Mouse (Mus musculus): ENCODE results near the gene Irx2. TPM values are rescaled to one million over a fixed set of nuclear protein-coding genes. Genes with fewer than 3 reads are reported as not detected.

Irx2 gene
- polyA plus RNA-seq, 2 experiments, result 37.0 to 57.1 TPM

GRCm38 (mm10) chr13:72630501-72631372 is 2.1 kb downstream of the Irx2 start:
- no peaks in the 10 kb centered on the region for H3K9me3 ChIP-seq (ENCODE audit: control insufficient read depth, low read length)
- WGBS, result 2% methylated on average over 56 of the region's 60 CpGs
- H3K4me2 ChIP-seq (replicated peaks; ENCODE audit: low read depth, low read length, severe bottlenecking), result peak overlapping the region; percentile 89
- TF ChIP-seq POLR2A (IDR thresholded peaks at IDR 0.05; ENCODE audit: borderline replicate concordance, extremely low read depth, insufficient read depth, insufficient read length), result no peak
- peaks cover 86% of the 10 kb centered on the region for H3K27me3 ChIP-seq (ENCODE audit: control insufficient read depth, insufficient read depth, low read length)
- 0 out of 2 replicates have a peak, but pooled peaks cover 6% of the 10 kb centered on the region for H3K36me3 ChIP-seq (ENCODE audit: control insufficient read depth, insufficient read depth, low read length)
- DNase-seq (ENCODE audit: low spot score) (no peak), ATAC-seq (ENCODE audit: low FRiP score, low read depth) (no peak)
- H3K9ac ChIP-seq (ENCODE audit: low read depth, low read length, severe bottlenecking), result peak overlapping the region; percentile 34
- H3K27ac ChIP-seq (replicated peaks; ENCODE audit: low read depth, low read length), result no peak overlapping the region
- peaks cover 6% of the 10 kb centered on the region; the same call in 1 of the 2 replicates for H3K4me1 ChIP-seq (ENCODE audit: control insufficient read depth, insufficient read depth, low read length)
- peak overlapping the region; percentile 62 for H3K4me3 ChIP-seq (replicated peaks; ENCODE audit: low read length)

DNA sequence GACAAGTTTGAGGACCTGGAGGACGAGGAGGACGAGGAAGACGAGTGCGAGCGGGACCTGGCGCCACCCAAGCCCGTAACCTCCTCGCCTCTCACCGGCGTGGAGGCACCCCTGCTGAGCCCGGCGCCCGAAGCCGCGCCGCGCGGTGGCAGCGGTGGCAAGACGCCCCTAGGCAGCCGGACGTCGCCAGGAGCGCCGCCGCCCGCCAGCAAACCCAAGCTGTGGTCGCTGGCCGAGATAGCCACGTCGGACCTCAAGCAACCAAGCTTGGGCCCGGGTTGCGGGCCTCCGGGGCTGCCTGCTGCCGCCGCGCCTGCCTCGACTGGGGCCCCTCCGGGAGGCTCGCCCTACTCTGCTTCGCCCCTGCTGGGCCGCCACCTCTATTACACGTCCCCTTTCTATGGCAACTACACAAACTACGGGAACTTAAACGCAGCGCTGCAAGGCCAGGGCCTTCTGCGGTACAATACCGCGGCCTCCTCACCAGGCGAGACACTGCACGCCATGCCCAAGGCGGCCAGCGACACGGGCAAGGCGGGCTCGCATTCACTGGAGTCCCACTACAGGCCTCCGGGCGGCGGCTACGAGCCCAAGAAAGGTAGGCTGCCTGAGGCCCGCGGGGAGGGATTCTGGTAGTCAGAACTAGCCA is 2.9 kb downstream of the Irx2 start:
- no peak for TF ChIP-seq POLR2A (IDR thresholded peaks at IDR 0.05; ENCODE audit: borderline replicate concordance, extremely low read depth, insufficient read depth, insufficient read length)
- Histone ChIP-seq H3K4me1 (ENCODE audit: control insufficient read depth, insufficient read depth, low read length) (peaks cover 6% of the 10 kb centered on the region; the same call in 1 of the 2 replicates), H3K4me2 (replicated peaks; ENCODE audit: low read depth, low read length, severe bottlenecking) (peak overlapping the region; percentile 89), H3K36me3 (ENCODE audit: control insufficient read depth, insufficient read depth, low read length) (0 out of 2 replicates have a peak, but pooled peaks cover 6% of the 10 kb centered on the region), H3K27ac (replicated peaks; ENCODE audit: low read depth, low read length) (no peak overlapping the region), H3K27me3 (ENCODE audit: control insufficient read depth, insufficient read depth, low read length) (peaks cover 84% of the 10 kb centered on the region), H3K9me3 (ENCODE audit: control insufficient read depth, low read length) (no peaks in the 10 kb centered on the region), H3K4me3 (replicated peaks; ENCODE audit: low read length) (peak overlapping the region; percentile 62), H3K9ac (ENCODE audit: low read depth, low read length, severe bottlenecking) (peak overlapping the region; percentile 34)
- ATAC-seq (ENCODE audit: low FRiP score, low read depth), result no peak
- DNase-seq (ENCODE audit: low spot score), result no peak
- under 1% methylated on average over 49 of the region's 62 CpGs for WGBS

- ATAC-seq (ENCODE audit: low FRiP score, low read depth), result no peak
- WGBS, result 16% methylated on average over 6 of the region's 6 CpGs
- Histone ChIP-seq H3K4me2 (replicated peaks; ENCODE audit: low read depth, low read length, severe bottlenecking) (peak overlapping the region; percentile 89; the same call in 1 of the 2 replicates), H3K36me3 (ENCODE audit: control insufficient read depth, insufficient read depth, low read length) (0 out of 2 replicates have a peak, but pooled peaks cover 6% of the 10 kb centered on the region), H3K27ac (replicated peaks; ENCODE audit: low read depth, low read length) (no peak overlapping the region), H3K4me3 (replicated peaks; ENCODE audit: low read length) (peak overlapping the region; percentile 62), H3K27me3 (ENCODE audit: control insufficient read depth, insufficient read depth, low read length) (peaks cover 86% of the 10 kb centered on the region), H3K4me1 (ENCODE audit: control insufficient read depth, insufficient read depth, low read length) (peaks cover 6% of the 10 kb centered on the region; the same call in 1 of the 2 replicates), H3K9ac (ENCODE audit: low read depth, low read length, severe bottlenecking) (0 out of 2 replicates have a peak overlapping the region, but pooled peaks have one; percentile 4), H3K9me3 (ENCODE audit: control insufficient read depth, low read length) (no peaks in the 10 kb centered on the region)
- DNase-seq (ENCODE audit: low spot score), result no peak
- no peak for TF ChIP-seq POLR2A (IDR thresholded peaks at IDR 0.05; ENCODE audit: borderline replicate concordance, extremely low read depth, insufficient read depth, insufficient read length)
Observed at GRCm38 (mm10) chr13:72632361-72632760, 3.7 kb downstream of the Irx2 start.

DNA sequence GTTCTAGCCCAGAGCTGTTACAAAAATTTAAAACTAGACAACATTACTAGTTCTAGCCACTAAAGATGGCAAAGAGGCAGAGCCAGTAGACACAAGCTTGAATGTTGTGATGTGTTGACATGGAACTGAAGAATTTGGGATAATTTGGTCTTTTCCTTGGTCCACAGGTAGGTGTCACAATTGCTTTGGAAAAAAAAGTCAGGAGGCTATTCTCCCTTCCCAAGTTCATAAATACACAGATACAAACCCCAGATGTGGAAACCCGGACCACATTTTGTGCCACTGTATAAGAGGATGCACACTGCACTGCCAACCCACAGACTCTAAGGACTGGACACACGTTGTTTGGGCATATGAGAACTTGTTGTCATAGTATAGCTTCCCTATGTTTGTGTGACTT is 4.5 kb downstream of the Irx2 start:
- DNase-seq (ENCODE audit: low spot score) (no peak), ATAC-seq (ENCODE audit: low FRiP score, low read depth) (no peak)
- no peaks in the 10 kb centered on the region for H3K9me3 ChIP-seq (ENCODE audit: control insufficient read depth, low read length)
- 0 out of 2 replicates have a peak overlapping the region, but pooled peaks have one; percentile 89 for H3K4me2 ChIP-seq (replicated peaks; ENCODE audit: low read depth, low read length, severe bottlenecking)
- peaks cover 88% of the 10 kb centered on the region for H3K27me3 ChIP-seq (ENCODE audit: control insufficient read depth, insufficient read depth, low read length)
- H3K9ac ChIP-seq (ENCODE audit: low read depth, low read length, severe bottlenecking), result no peak overlapping the region
- TF ChIP-seq POLR2A (IDR thresholded peaks at IDR 0.05; ENCODE audit: borderline replicate concordance, extremely low read depth, insufficient read depth, insufficient read length), result no peak
- H3K36me3 ChIP-seq (ENCODE audit: control insufficient read depth, insufficient read depth, low read length), result 0 out of 2 replicates have a peak, but pooled peaks cover 6% of the 10 kb centered on the region
- H3K4me3 ChIP-seq (replicated peaks; ENCODE audit: low read length), result peak overlapping the region; percentile 62
- H3K4me1 ChIP-seq (ENCODE audit: control insufficient read depth, insufficient read depth, low read length), result peaks cover 4% of the 10 kb centered on the region; the same call in 1 of the 2 replicates
- H3K27ac ChIP-seq (replicated peaks; ENCODE audit: low read depth, low read length), result no peak overlapping the region
- 33% methylated on average over 2 of the region's 2 CpGs for WGBS

GRCm38 (mm10) chr13:72634752-72635315 is 6.2 kb downstream of the Irx2 start:
- no peak for TF ChIP-seq POLR2A (IDR thresholded peaks at IDR 0.05; ENCODE audit: borderline replicate concordance, extremely low read depth, insufficient read depth, insufficient read length)
- Histone ChIP-seq H3K9ac (ENCODE audit: low read depth, low read length, severe bottlenecking) (no peak overlapping the region), H3K9me3 (ENCODE audit: control insufficient read depth, low read length) (no peaks in the 10 kb centered on the region), H3K4me3 (replicated peaks; ENCODE audit: low read length) (no peak overlapping the region), H3K4me2 (replicated peaks; ENCODE audit: low read depth, low read length, severe bottlenecking) (no peak overlapping the region), H3K27ac (replicated peaks; ENCODE audit: low read depth, low read length) (no peak overlapping the region), H3K4me1 (ENCODE audit: control insufficient read depth, insufficient read depth, low read length) (peaks cover 3% of the 10 kb centered on the region), H3K36me3 (ENCODE audit: control insufficient read depth, insufficient read depth, low read length) (0 out of 2 replicates have a peak, but pooled peaks cover 6% of the 10 kb centered on the region), H3K27me3 (ENCODE audit: control insufficient read depth, insufficient read depth, low read length) (peaks cover 95% of the 10 kb centered on the region)
- ATAC-seq (ENCODE audit: low FRiP score, low read depth), result no peak
- no peak for DNase-seq (ENCODE audit: low spot score)
- WGBS, result 13% methylated on average over 7 of the region's 7 CpGs
